Mouse (Mus musculus): ENCODE results near the gene Notch1. TPM values are rescaled to one million over a fixed set of nuclear protein-coding genes. Genes with fewer than 3 reads are reported as not detected.

Gene Notch1
- total RNA-seq (2014; fragmentation: Nextera tagmentation) (not detected in 2 replicates), total RNA-seq (2017) (0.06 and 0.71 TPM in 2 replicates), polyA plus RNA-seq (2012) (0.02 and 0.06 TPM in 2 replicates)

GRCm38 (mm10) chr2:26516275-26516674, at the start of gene Notch1:
TSS of gene Notch1 (minus strand) at chr2:26516663.
- ATAC-seq (ENCODE audit: extremely low read depth, insufficient number of reproducible peaks, low FRiP score, poor library complexity, severe bottlenecking) (no peak), DNase-seq (ENCODE audit: low spot score) (no peak)

GRCm38 (mm10) chr2:26566221-26566620, 49.8 kb upstream of the Notch1 start:
- Histone ChIP-seq H3K9me3 (replicated peaks) (no peaks in the 10 kb centered on the region), H3K4me3 (ENCODE audit: low read depth, low read length) (no peak overlapping the region), H3K27me3 (ENCODE audit: insufficient read depth, low read length) (peaks cover 32% of the 10 kb centered on the region), H3K4me1 (ENCODE audit: insufficient read depth, low read depth, low read length) (peaks cover 27% of the 10 kb centered on the region), H3K36me3 (replicated peaks) (no peaks in the 10 kb centered on the region)
- ATAC-seq (ENCODE audit: extremely low read depth, insufficient number of reproducible peaks, low FRiP score, poor library complexity, severe bottlenecking) (peak; percentile 45; the same call in 1 of the 2 replicates), DNase-seq (ENCODE audit: low spot score) (no peak)
- TF ChIP-seq CTCF (IDR thresholded peaks at IDR 0.05; ENCODE audit: low read depth, low read length) (0 out of 2 replicates have a peak, but pooled peaks have one; percentile 25), GATA1 (IDR thresholded peaks at IDR 0.05; ENCODE audit: borderline replicate concordance, low read length) (no peak)

More at GRCm38 (mm10) chr2:26516275-26516674, at the start of gene Notch1:
- H3K9me3 ChIP-seq (replicated peaks), result no peaks in the 10 kb centered on the region
- H3K4me1 ChIP-seq (ENCODE audit: insufficient read depth, low read depth, low read length), result no peaks in the 10 kb centered on the region
- TF ChIP-seq GATA1 (IDR thresholded peaks at IDR 0.05; ENCODE audit: borderline replicate concordance, low read length) (no peak), GATA2 (IDR thresholded peaks at IDR 0.05; ENCODE audit: borderline replicate concordance, low read depth, low read length) (no peak), CTCF (IDR thresholded peaks at IDR 0.05; ENCODE audit: low read depth, low read length) (no peak), TAL1 (conservative IDR thresholded peaks at IDR 0.05; ENCODE audit: low read depth, low read length) (no peak), POLR2AphosphoS5 (IDR thresholded peaks at IDR 0.05; ENCODE audit: insufficient replicate concordance, low read depth, low read length) (no peak)
- no peaks in the 10 kb centered on the region for H3K36me3 ChIP-seq (replicated peaks)
- peaks cover 45% of the 10 kb centered on the region for H3K27me3 ChIP-seq (ENCODE audit: insufficient read depth, low read length)
- H3K4me3 ChIP-seq (ENCODE audit: low read depth, low read length), result no peak within 1 kb of the TSS

GRCm38 (mm10) chr2:26561351-26562016, 45.0 kb upstream of the Notch1 start:
- DNase-seq (ENCODE audit: low spot score) (no peak), ATAC-seq (ENCODE audit: extremely low read depth, insufficient number of reproducible peaks, low FRiP score, poor library complexity, severe bottlenecking) (no peak)
- Histone ChIP-seq H3K36me3 (replicated peaks) (no peaks in the 10 kb centered on the region), H3K4me3 (ENCODE audit: low read depth, low read length) (no peak overlapping the region), H3K27me3 (ENCODE audit: insufficient read depth, low read length) (peaks cover 50% of the 10 kb centered on the region), H3K9me3 (replicated peaks) (no peaks in the 10 kb centered on the region), H3K4me1 (ENCODE audit: insufficient read depth, low read depth, low read length) (peaks cover 17% of the 10 kb centered on the region)
- TF ChIP-seq POLR2AphosphoS5 (IDR thresholded peaks at IDR 0.05; ENCODE audit: insufficient replicate concordance, low read depth, low read length), result no peak
- TF ChIP-seq CTCF (IDR thresholded peaks at IDR 0.05; ENCODE audit: low read depth, low read length), result peak; percentile 41; the same call in 1 of the 2 replicates

- H3K36me3 ChIP-seq (replicated peaks), result no peaks in the 10 kb centered on the region
- peaks cover 21% of the 10 kb centered on the region for H3K4me1 ChIP-seq (ENCODE audit: insufficient read depth, low read depth, low read length)
- H3K9me3 ChIP-seq (replicated peaks), result no peaks in the 10 kb centered on the region
- ATAC-seq (ENCODE audit: extremely low read depth, insufficient number of reproducible peaks, low FRiP score, poor library complexity, severe bottlenecking) (no peak), DNase-seq (ENCODE audit: low spot score) (no peak)
- no peak overlapping the region for H3K4me3 ChIP-seq (ENCODE audit: low read depth, low read length)
- TF ChIP-seq POLR2AphosphoS5 (IDR thresholded peaks at IDR 0.05; ENCODE audit: insufficient replicate concordance, low read depth, low read length), result no peak
- peaks cover 49% of the 10 kb centered on the region for H3K27me3 ChIP-seq (ENCODE audit: insufficient read depth, low read length)
Observed at GRCm38 (mm10) chr2:26560506-26560905, 44.0 kb upstream of the Notch1 start.

- DNase-seq (ENCODE audit: low spot score) (no peak), ATAC-seq (ENCODE audit: extremely low read depth, insufficient number of reproducible peaks, low FRiP score, poor library complexity, severe bottlenecking) (no peak)
- no peak for TF ChIP-seq POLR2AphosphoS5 (IDR thresholded peaks at IDR 0.05; ENCODE audit: insufficient replicate concordance, low read depth, low read length)
- no peak for TF ChIP-seq GATA2 (IDR thresholded peaks at IDR 0.05; ENCODE audit: borderline replicate concordance, low read depth, low read length)
- TF ChIP-seq GATA1 (IDR thresholded peaks at IDR 0.05; ENCODE audit: borderline replicate concordance, low read length), result no peak
- TF ChIP-seq TAL1 (conservative IDR thresholded peaks at IDR 0.05; ENCODE audit: low read depth, low read length), result no peak
- TF ChIP-seq CTCF (IDR thresholded peaks at IDR 0.05; ENCODE audit: low read depth, low read length), result no peak
- Histone ChIP-seq H3K36me3 (replicated peaks) (no peaks in the 10 kb centered on the region), H3K9me3 (replicated peaks) (no peaks in the 10 kb centered on the region), H3K4me3 (ENCODE audit: low read depth, low read length) (no peak overlapping the region; the same call in 1 of the 2 replicates), H3K4me1 (ENCODE audit: insufficient read depth, low read depth, low read length) (peaks cover 50% of the 10 kb centered on the region), H3K27me3 (ENCODE audit: insufficient read depth, low read length) (peaks cover 54% of the 10 kb centered on the region)
Observed at GRCm38 (mm10) chr2:26556535-26556993, 40.1 kb upstream of the Notch1 start.

GRCm38 (mm10) chr2:26555076-26555475, 38.6 kb upstream of the Notch1 start:
- H3K4me1 ChIP-seq (ENCODE audit: insufficient read depth, low read depth, low read length), result peaks cover 55% of the 10 kb centered on the region
- ATAC-seq (ENCODE audit: extremely low read depth, insufficient number of reproducible peaks, low FRiP score, poor library complexity, severe bottlenecking) (no peak), DNase-seq (ENCODE audit: low spot score) (no peak)
- no peaks in the 10 kb centered on the region for H3K9me3 ChIP-seq (replicated peaks)
- H3K36me3 ChIP-seq (replicated peaks), result no peaks in the 10 kb centered on the region
- H3K27me3 ChIP-seq (ENCODE audit: insufficient read depth, low read length), result peaks cover 48% of the 10 kb centered on the region
- H3K4me3 ChIP-seq (ENCODE audit: low read depth, low read length), result no peak overlapping the region
- no peak for TF ChIP-seq CTCF (IDR thresholded peaks at IDR 0.05; ENCODE audit: low read depth, low read length)
- no peak for TF ChIP-seq TAL1 (conservative IDR thresholded peaks at IDR 0.05; ENCODE audit: low read depth, low read length)
- TF ChIP-seq POLR2AphosphoS5 (IDR thresholded peaks at IDR 0.05; ENCODE audit: insufficient replicate concordance, low read depth, low read length), result no peak
- no peak for TF ChIP-seq GATA2 (IDR thresholded peaks at IDR 0.05; ENCODE audit: borderline replicate concordance, low read depth, low read length)
- no peak for TF ChIP-seq GATA1 (IDR thresholded peaks at IDR 0.05; ENCODE audit: borderline replicate concordance, low read length)
